Mouse (Mus musculus) heart, embryonic 14.5 days (tissue): ENCODE results near the gene Ankmy1. TPM values are rescaled to one million over a fixed set of nuclear protein-coding genes. Genes with fewer than 3 reads are reported as not detected.

ENCODE experiments used
- ATAC-seq: fragments of 200-750 bp; cut with Nextera tagmentation; 2 replicates; pipeline ENCODE4 v1.8.0; 2017; ENCODE audit warnings: low read depth, moderate TSS enrichment; ENCODE audit not compliant: insufficient number of reproducible peaks, insufficient read depth, low FRiP score
- H3K27ac ChIP-seq, 2 experiments: fragments of 200-500 bp in 1 of 2; fragments of 300-500 bp in 1 of 2; sonication (generic) in 1 of 2; replicated peaks in 1 of 2; 2 replicates each; pipeline ENCODE4 v1.5.1; 2012 to 2014; ENCODE audit warnings: low read depth in 2 of 2, low read length in 2 of 2, control low read depth in 1 of 2, mild to moderate bottlenecking in 1 of 2, mixed read lengths in 1 of 2; ENCODE audit not compliant: control insufficient read depth in 1 of 2, insufficient read depth in 1 of 2
- H3K27me3 ChIP-seq: fragments of 300-500 bp; sonication (generic); 2 replicates; pipeline ENCODE4 v1.6.1; 2014; ENCODE audit warnings: mild to moderate bottlenecking, low read length, control low read depth; ENCODE audit not compliant: control insufficient read depth, insufficient read depth
- H3K36me3 ChIP-seq: fragments of 300-500 bp; sonication (generic); 2 replicates; pipeline ENCODE4 v1.6.1; 2014; ENCODE audit warnings: mild to moderate bottlenecking, control low read depth, low read length, mixed read lengths; ENCODE audit not compliant: control insufficient read depth, insufficient read depth
- H3K4me1 ChIP-seq, 2 experiments: fragments of 200-500 bp in 1 of 2; fragments of 300-500 bp in 1 of 2; sonication (generic) in 1 of 2; 2 replicates each; pipeline ENCODE4 v1.6.1; 2012 to 2014; ENCODE audit warnings: low read length in 2 of 2, control low read depth in 1 of 2, mixed read lengths in 1 of 2; ENCODE audit not compliant: control insufficient read depth in 2 of 2, insufficient read depth in 2 of 2
- H3K4me2 ChIP-seq: fragments of 300-500 bp; sonication (generic); 2 replicates; pipeline ENCODE4 v1.6.1; 2014; ENCODE audit warnings: mild to moderate bottlenecking, low read length
- H3K4me3 ChIP-seq, 2 experiments: fragments of 200-500 bp in 1 of 2; fragments of 300-500 bp in 1 of 2; sonication (generic) in 1 of 2; 2 replicates each; pipeline ENCODE4 v1.5.1; 2012 to 2014; ENCODE audit warnings: low read length in 2 of 2, mild to moderate bottlenecking in 2 of 2, control low read depth in 1 of 2, low read depth in 1 of 2, moderate library complexity in 1 of 2; ENCODE audit not compliant: control insufficient read depth in 1 of 2, insufficient read depth in 1 of 2
- H3K9ac ChIP-seq: fragments of 300-500 bp; sonication (generic); 2 replicates; pipeline ENCODE4 v1.6.1; 2014; ENCODE audit warnings: mild to moderate bottlenecking, low read length
- H3K9me3 ChIP-seq: fragments of 300-500 bp; sonication (generic); 2 replicates; pipeline ENCODE4 v1.6.1; 2016; ENCODE audit warnings: low read length, control low read depth; ENCODE audit not compliant: control insufficient read depth
- WGBS: fragments of 180-500 bp; shearing (Covaris S2); extraction: QIAGEN DNeasy Blood & Tissue Kit; methylation state at CpG from one replicate; pipeline ENCODE4 v1.1.7; 2014; 5-methylcytosine and 5-hydroxymethylcytosine counted together
- polyA plus RNA-seq: library from polyadenylated mRNA; unstranded; fragments of >200 nt; fragmentation: Nextera tagmentation; extraction: Ambion mirVana; gene quantifications from 2 replicates; pipeline ENCODE4 v1.2.1, GENCODE M21; 2014

Ankmy1 gene
- polyA plus RNA-seq, 1 experiment from 2014 or later, result 0.89 TPM

- Histone ChIP-seq H3K27ac (peak overlapping the region; percentile 28 to 89; a peak in 3 of 4 replicates), H3K4me2 (peak overlapping the region; percentile 95), H3K4me3 (peak overlapping the region; percentile 73 to 85), H3K36me3 (peaks cover 21% of the 10 kb centered on the region), H3K27me3 (no peaks in the 10 kb centered on the region), H3K9ac (peak overlapping the region; percentile 93), H3K4me1 (peaks cover 21 to 24% of the 10 kb centered on the region in 2 experiments), H3K9me3 (no peaks in the 10 kb centered on the region)
- WGBS, result under 1% methylated on average over 55 of the region's 85 CpGs
- peak; percentile 6; the same call in 1 of the 2 replicates for ATAC-seq
Observed at GRCm38 (mm10) chr1:92910925-92911720, 8.4 kb upstream of the Ankmy1 start.

GRCm38 (mm10) chr1:92910239-92910885, 7.7 kb upstream of the Ankmy1 start, which contains the start of gene Rnpepl1:
Gene Rnpepl1, plus strand, starts transcription at chr1:92910783.
- Histone ChIP-seq H3K36me3 (peaks cover 13% of the 10 kb centered on the region), H3K9ac (peak within 1 kb of the TSS; percentile 93), H3K9me3 (no peaks in the 10 kb centered on the region), H3K27me3 (no peaks in the 10 kb centered on the region), H3K4me2 (peak within 1 kb of the TSS; percentile 95), H3K4me1 (peaks cover 21 to 24% of the 10 kb centered on the region in 2 experiments), H3K4me3 (peak within 1 kb of the TSS; percentile 73 to 85), H3K27ac (peak within 1 kb of the TSS; percentile 33 to 89; a peak in 3 of 4 replicates)
- WGBS, result under 1% methylated on average over 45 of the region's 57 CpGs
- ATAC-seq, result peak; percentile 65

- WGBS, result 61% methylated on average over 4 of the region's 4 CpGs
- Histone ChIP-seq H3K4me2 (no peak overlapping the region), H3K9me3 (no peaks in the 10 kb centered on the region), H3K4me1 (peaks cover 21 to 24% of the 10 kb centered on the region in 2 experiments), H3K4me3 (no peak overlapping the region), H3K27ac (no peak overlapping the region), H3K9ac (no peak overlapping the region), H3K36me3 (0 out of 2 replicates have a peak, but pooled peaks cover 3% of the 10 kb centered on the region), H3K27me3 (no peaks in the 10 kb centered on the region)
- ATAC-seq, result no peak
Observed at GRCm38 (mm10) chr1:92909068-92909467, 6.4 kb upstream of the Ankmy1 start.

DNA sequence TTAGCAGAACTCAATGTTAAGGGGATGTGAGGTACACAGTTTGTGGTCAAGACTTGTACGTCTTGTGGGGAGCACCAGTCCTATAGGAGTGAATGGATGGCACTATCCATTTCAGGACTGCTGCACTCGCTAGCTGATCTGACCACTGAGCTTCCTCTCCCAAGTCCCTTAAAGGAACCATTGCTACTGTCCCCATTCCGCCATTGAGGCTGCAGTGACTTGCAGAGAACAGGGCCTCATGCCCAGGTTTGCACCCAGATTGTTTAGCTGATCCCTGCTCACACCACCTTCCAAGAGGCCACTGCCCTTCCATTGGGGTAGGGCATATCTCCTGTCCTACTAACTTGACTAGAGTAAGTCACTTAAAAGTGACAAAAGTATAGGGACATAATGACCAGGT, 6.0 kb upstream of the Ankmy1 start:
- Histone ChIP-seq H3K27ac (no peak overlapping the region), H3K27me3 (no peaks in the 10 kb centered on the region), H3K4me2 (no peak overlapping the region), H3K9ac (no peak overlapping the region), H3K9me3 (no peaks in the 10 kb centered on the region), H3K4me1 (peaks cover 21 to 24% of the 10 kb centered on the region in 2 experiments), H3K36me3 (0 out of 2 replicates have a peak, but pooled peaks cover 3% of the 10 kb centered on the region), H3K4me3 (no peak overlapping the region)
- 96% methylated on average over 3 of the region's 3 CpGs for WGBS
- no peak for ATAC-seq

GRCm38 (mm10) chr1:92907632-92908360, 5.1 kb upstream of the Ankmy1 start:
- no peaks in the 10 kb centered on the region for H3K36me3 ChIP-seq
- peak overlapping the region; percentile 77 for H3K4me2 ChIP-seq
- peaks cover 25 to 28% of the 10 kb centered on the region in 2 experiments for H3K4me1 ChIP-seq
- peak overlapping the region in 1 of 2 experiments; percentile 85; a peak in 1 of 4 replicates for H3K27ac ChIP-seq
- peak overlapping the region; percentile 86 to 88 for H3K4me3 ChIP-seq
- ATAC-seq, result no peak
- 41% methylated on average over 20 of the region's 20 CpGs for WGBS
- H3K27me3 ChIP-seq, result no peaks in the 10 kb centered on the region
- H3K9ac ChIP-seq, result peak overlapping the region; percentile 86
- H3K9me3 ChIP-seq, result no peaks in the 10 kb centered on the region

- H3K9me3 ChIP-seq, result no peaks in the 10 kb centered on the region
Observed at GRCm38 (mm10) chr1:92906779-92907631, 4.3 kb upstream of the Ankmy1 start, which contains the start of gene Dusp28. Gene Dusp28, plus strand, starts transcription at chr1:92906981.

More at GRCm38 (mm10) chr1:92906779-92907631, 4.3 kb upstream of the Ankmy1 start, which contains the start of gene Dusp28:
- H3K36me3 ChIP-seq, result no peaks in the 10 kb centered on the region
- H3K27ac ChIP-seq, result peak within 1 kb of the TSS; percentile 85
- H3K9ac ChIP-seq, result peak within 1 kb of the TSS; percentile 86
- under 1% methylated on average over 80 of the region's 81 CpGs for WGBS
- H3K4me1 ChIP-seq, result peaks cover 21 to 23% of the 10 kb centered on the region in 2 experiments
- peak within 1 kb of the TSS; percentile 77 for H3K4me2 ChIP-seq
- peak; percentile 78 for ATAC-seq
- 0 out of 2 replicates have a peak, but pooled peaks cover 5% of the 10 kb centered on the region for H3K27me3 ChIP-seq
- peak within 1 kb of the TSS; percentile 86 to 88 for H3K4me3 ChIP-seq
